Mouse (Mus musculus) T-helper 17 cell (primary cell): ENCODE results near the gene Fibp.

Experiments
- in situ Hi-C, 2 experiments: fragments of 300-600 bp; cut with MboI, MseI; formaldehyde crosslinking; loops; 1 replicate in 1 of 2; 2 replicates in 1 of 2; pipeline ENCODE4 v1.15.1; 2025; ENCODE audit warnings: high pct_unique_total_duplicates in 2 of 2

Fibp gene

GRCm38 (mm10) chr19:5459896-5460295 is 519 bp upstream of the Fibp start:
- in situ Hi-C loops, result loop anchor here (10.0 kb wide), 2 partner anchors 355 to 1745 kb away; partner anchors contain the start of gene Otub1 (in 1 of the 2)

- in situ Hi-C loops, result loop anchor here in 1 of 2 experiments (10.0 kb wide), 1 partner anchor 1743 kb away; the partner anchor contains the start of gene Otub1
These were observed 996 bp downstream of the Fibp start for GRCm38 (mm10) chr19:5461411-5461810.

GRCm38 (mm10) chr19:5463212-5463611 is 2.8 kb downstream of the Fibp start:
- in situ Hi-C loops, result loop anchor here in 1 of 2 experiments (10.0 kb wide), 1 partner anchor 1742 kb away; the partner anchor contains the start of gene Otub1

GRCm38 (mm10) chr19:5463791-5464562 is 3.6 kb downstream of the Fibp start:
- in situ Hi-C loops, result loop anchor here in 1 of 2 experiments (10.0 kb wide), 1 partner anchor 1741 kb away; the partner anchor contains the start of gene Otub1

GRCm38 (mm10) chr19:5465037-5465436 is 4.6 kb downstream of the Fibp start:
- in situ Hi-C loops, result loop anchor here in 1 of 2 experiments (10.0 kb wide), 1 partner anchor 1740 kb away; the partner anchor contains the start of gene Otub1

GRCm38 (mm10) chr19:5466916-5467500 is 6.6 kb downstream of the Fibp start:
- in situ Hi-C loops, result loop anchor here in 1 of 2 experiments (10.0 kb wide), 1 partner anchor 1738 kb away; the partner anchor contains the start of gene Otub1

- in situ Hi-C loops, result loop anchor here in 1 of 2 experiments (10.0 kb wide), 1 partner anchor 1736 kb away; the partner anchor contains the start of gene Otub1
These were observed 8.0 kb downstream of the Fibp start, which contains the start of gene Ctsw for GRCm38 (mm10) chr19:5468374-5468773. Gene Ctsw (minus strand): TSS chr19:5468507.

- in situ Hi-C loops, result no loop called here
These were observed 11.4 kb downstream of the Fibp start for GRCm38 (mm10) chr19:5471846-5472245.

GRCm38 (mm10) chr19:5472857-5473256 is 12.4 kb downstream of the Fibp start:
- in situ Hi-C loops, result no loop called here

GRCm38 (mm10) chr19:5473720-5474119 is 13.3 kb downstream of the Fibp start, which contains the start of gene Efemp2:
Gene Efemp2 (plus strand): TSS chr19:5473954.
- in situ Hi-C loops, result no loop called here

- in situ Hi-C loops, result no loop called here
These were observed 14.1 kb downstream of the Fibp start for GRCm38 (mm10) chr19:5474281-5475068.

- in situ Hi-C loops, result no loop called here
These were observed 14.8 kb downstream of the Fibp start for GRCm38 (mm10) chr19:5475069-5475714.

- in situ Hi-C loops, result no loop called here
These were observed 16.7 kb downstream of the Fibp start for GRCm38 (mm10) chr19:5477004-5477667.

- in situ Hi-C loops, result no loop called here
These were observed 17.4 kb downstream of the Fibp start for GRCm38 (mm10) chr19:5477668-5478300.

GRCm38 (mm10) chr19:5480016-5480415 is 19.6 kb downstream of the Fibp start:
- in situ Hi-C loops, result no loop called here

GRCm38 (mm10) chr19:5481398-5481797 is 21.0 kb downstream of the Fibp start:
- in situ Hi-C loops, result no loop called here

GRCm38 (mm10) chr19:5483386-5484359 is 23.3 kb downstream of the Fibp start:
- in situ Hi-C loops, result no loop called here

GRCm38 (mm10) chr19:5484496-5484895 is 24.1 kb downstream of the Fibp start:
- in situ Hi-C loops, result no loop called here

GRCm38 (mm10) chr19:5485371-5485770 is 25.0 kb downstream of the Fibp start:
- in situ Hi-C loops, result loop anchor here in 1 of 2 experiments (5.0 kb wide), 1 partner anchor 33 kb away; no protein-coding TSS in a partner anchor
